Mouse (Mus musculus) testis, adult 2 months (tissue): Measurements from ENCODE around the gene Tns1. TPM values are rescaled to one million over a fixed set of nuclear protein-coding genes. Genes with fewer than 3 reads are reported as not detected.

Experiments
- H3K27ac ChIP-seq: fragments of 200-500 bp; 2 replicates; pipeline ENCODE4 v1.5.1; 2012; ENCODE audit warnings: low read depth, low read length; ENCODE audit not compliant: control insufficient read depth, insufficient read depth
- H3K27me3 ChIP-seq: fragments of 200-500 bp; 2 replicates; pipeline ENCODE4 v1.6.1; 2012; ENCODE audit warnings: mild to moderate bottlenecking, low read length, moderate library complexity; ENCODE audit not compliant: control insufficient read depth, insufficient read depth
- H3K36me3 ChIP-seq: fragments of 200-500 bp; 2 replicates; pipeline ENCODE4 v1.6.1; 2012; ENCODE audit warnings: mild to moderate bottlenecking, low read length; ENCODE audit not compliant: control insufficient read depth, insufficient read depth
- H3K4me1 ChIP-seq: fragments of 200-500 bp; 2 replicates; pipeline ENCODE4 v1.6.1; 2012; ENCODE audit warnings: low read length; ENCODE audit not compliant: control insufficient read depth, insufficient read depth
- H3K4me3 ChIP-seq: fragments of 200-500 bp; 2 replicates; pipeline ENCODE4 v1.5.1; 2012; ENCODE audit warnings: low read depth, mild to moderate bottlenecking, low read length, moderate library complexity, mixed read lengths; ENCODE audit not compliant: control insufficient read depth
- CTCF ChIP-seq: fragments of 200-500 bp; IDR thresholded peaks from 2 replicates; pipeline ENCODE4 v1.5.1; 2012; ENCODE audit warnings: low read depth, mild to moderate bottlenecking, inconsistent platforms, low read length, moderate library complexity; ENCODE audit not compliant: control insufficient read depth, insufficient read depth, insufficient replicate concordance
- POLR2A ChIP-seq: fragments of 200-500 bp; IDR thresholded peaks from 2 replicates; pipeline ENCODE4 v1.6.1; 2012; ENCODE audit warnings: low read depth, mild to moderate bottlenecking, inconsistent platforms, low read length, moderate library complexity; ENCODE audit not compliant: control insufficient read depth
- polyA plus RNA-seq: library from polyadenylated mRNA; depleted of rRNA; stranded (reverse); fragments of >200 nt; gene quantifications from 2 replicates; pipeline ENCODE4 v1.2.3, GENCODE M21; 2012; rRNA removed

Tns1 gene
- polyA plus RNA-seq, 1 experiment: 422 TPM

DNA sequence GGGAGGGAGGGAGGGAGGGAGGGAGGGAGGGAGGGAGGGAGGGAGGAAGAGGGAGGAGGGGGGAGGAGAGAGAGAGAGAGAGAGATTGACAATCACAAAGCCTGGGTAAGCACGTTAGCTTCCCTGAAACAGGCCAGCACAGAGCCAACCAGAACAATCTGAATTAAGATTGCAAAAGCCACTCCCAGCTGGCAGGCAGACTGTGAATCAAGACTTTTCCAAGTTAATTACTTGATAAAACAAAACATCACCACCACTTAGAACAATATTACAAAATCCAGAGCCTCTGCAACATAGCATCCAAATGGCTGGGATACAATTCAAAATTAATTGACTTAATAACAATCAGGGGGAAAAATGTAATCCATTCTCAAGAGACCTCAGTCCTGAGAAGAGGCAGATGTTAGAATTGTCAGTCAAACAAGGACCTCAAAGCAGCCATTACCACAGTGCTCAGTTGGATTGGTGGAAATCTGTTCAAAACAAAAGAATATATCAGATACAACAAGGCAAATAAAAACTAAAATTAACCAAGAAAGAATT, 248.5 kb downstream of the Tns1 start:
- Histone ChIP-seq H3K4me1 (no peaks in the 10 kb centered on the region), H3K27ac (no peak overlapping the region), H3K27me3 (no peaks in the 10 kb centered on the region), H3K36me3 (no peaks in the 10 kb centered on the region), H3K4me3 (no peak overlapping the region)
- TF ChIP-seq CTCF (no peak), POLR2A (no peak)

DNA sequence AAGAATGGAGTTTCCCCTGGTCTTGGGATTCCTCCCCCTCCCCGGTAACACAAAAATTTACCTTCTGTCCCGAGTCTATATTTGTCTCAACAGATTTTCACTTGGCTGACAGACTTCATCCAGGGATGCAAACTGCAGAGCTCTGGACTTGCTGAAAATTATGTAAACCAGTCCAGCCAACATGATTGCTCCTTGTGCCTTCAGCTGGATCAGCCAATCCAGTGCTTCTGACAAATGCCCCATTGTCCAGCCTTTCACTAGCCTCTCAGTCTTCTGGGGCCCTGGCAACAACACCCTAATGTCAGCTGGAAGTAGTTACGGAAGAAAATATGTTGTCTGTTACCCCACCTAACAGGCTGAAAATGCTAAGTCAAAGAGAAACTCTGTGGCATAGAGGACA, 259.9 kb downstream of the Tns1 start:
- Histone ChIP-seq H3K27me3 (no peaks in the 10 kb centered on the region), H3K4me3 (no peak overlapping the region), H3K36me3 (no peaks in the 10 kb centered on the region), H3K27ac (no peak overlapping the region), H3K4me1 (peaks cover 4% of the 10 kb centered on the region; the same call in 1 of the 2 replicates)
- no peak for TF ChIP-seq POLR2A
- no peak for TF ChIP-seq CTCF

- Histone ChIP-seq H3K36me3 (no peaks in the 10 kb centered on the region), H3K4me1 (peaks cover 4% of the 10 kb centered on the region; the same call in 1 of the 2 replicates), H3K27ac (no peak overlapping the region), H3K4me3 (no peak overlapping the region; the same call in 1 of the 2 replicates), H3K27me3 (no peaks in the 10 kb centered on the region)
- TF ChIP-seq POLR2A (no peak), CTCF (no peak)
These were observed 261.2 kb downstream of the Tns1 start for GRCm38 (mm10) chr1:73863074-73863431.

- H3K27me3 ChIP-seq: no peaks in the 10 kb centered on the region
- H3K36me3 ChIP-seq: no peaks in the 10 kb centered on the region
- peak; percentile 58; the same call in 1 of the 2 replicates for TF ChIP-seq CTCF
- no peak for TF ChIP-seq POLR2A
- peaks cover 4% of the 10 kb centered on the region; the same call in 1 of the 2 replicates for H3K4me1 ChIP-seq
- peak overlapping the region; percentile 27 for H3K4me3 ChIP-seq
- no peak overlapping the region for H3K27ac ChIP-seq
These were observed 261.8 kb downstream of the Tns1 start for GRCm38 (mm10) chr1:73862323-73863073.

DNA sequence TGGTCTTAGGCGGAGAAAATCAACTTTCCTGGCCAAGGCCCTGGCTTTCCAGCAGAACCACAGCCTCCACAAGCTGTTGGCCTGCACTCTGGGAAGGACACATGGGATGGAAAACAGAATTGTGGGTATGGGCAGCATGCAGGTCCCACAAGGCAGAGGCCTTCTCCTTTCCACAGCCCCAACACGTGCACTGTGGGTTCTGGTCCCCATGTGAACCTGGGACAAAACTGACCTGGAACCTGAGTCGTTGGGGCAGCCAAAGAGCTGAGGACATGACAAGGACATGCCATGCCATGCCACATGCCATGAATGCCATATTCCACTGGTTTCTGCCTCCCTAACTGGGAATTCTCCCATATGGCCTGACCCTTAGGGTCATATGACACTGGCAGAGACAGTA, 263.8 kb downstream of the Tns1 start:
- H3K27me3 ChIP-seq: no peaks in the 10 kb centered on the region

More for the DNA sequence above, 263.8 kb downstream of the Tns1 start:
- Histone ChIP-seq H3K36me3 (no peaks in the 10 kb centered on the region), H3K4me1 (peaks cover 4% of the 10 kb centered on the region; the same call in 1 of the 2 replicates), H3K27ac (no peak overlapping the region), H3K4me3 (no peak overlapping the region)
- TF ChIP-seq CTCF (no peak), POLR2A (no peak)

Other genes with a start within 250 kb of the Tns1 start
- 0.40 and 0.42 TPM in 2 replicates for gene Rufy4, start 1.1 kb upstream of the Tns1 start, polyA plus RNA-seq
- not detected in 2 replicates for gene Cxcr2, start 29.5 kb upstream of the Tns1 start, polyA plus RNA-seq
- gene Cxcr1, start 70.2 kb upstream of the Tns1 start, polyA plus RNA-seq: not detected in 2 replicates
- 98.3 and 107 TPM in 2 replicates for gene Arpc2, start 111.6 kb upstream of the Tns1 start, polyA plus RNA-seq
- 0.10 and 0.16 TPM in 2 replicates for gene Gpbar1, start 154.1 kb upstream of the Tns1 start, polyA plus RNA-seq
- gene Aamp, start 160.3 kb upstream of the Tns1 start, polyA plus RNA-seq: 1,529 and 1,552 TPM in 2 replicates
- gene Pnkd, start 160.5 kb upstream of the Tns1 start, polyA plus RNA-seq: 118 and 119 TPM in 2 replicates
- 6.3 TPM in 2 replicates for gene Tmbim1, start 181.2 kb upstream of the Tns1 start, polyA plus RNA-seq
- gene Catip, start 237.7 kb upstream of the Tns1 start, polyA plus RNA-seq: 22.0 and 25.9 TPM in 2 replicates